Mouse (Mus musculus) kidney, adult 2 months (tissue): Measurements from ENCODE around the gene Chpt1.

Experiments
- CTCF ChIP-seq: fragments of 200-500 bp; conservative IDR thresholded peaks from 2 replicates; pipeline ENCODE4 v1.5.1; 2011; ENCODE audit warnings: low read depth, mild to moderate bottlenecking, control low read depth, low read length, moderate library complexity, mixed read lengths; ENCODE audit not compliant: insufficient read depth, insufficient read length
- POLR2A ChIP-seq: fragments of 200-500 bp; IDR thresholded peaks from one replicate; pipeline ENCODE4 v1.6.1; 2011; ENCODE audit warnings: low read depth, low read length, control low read depth

DNA sequence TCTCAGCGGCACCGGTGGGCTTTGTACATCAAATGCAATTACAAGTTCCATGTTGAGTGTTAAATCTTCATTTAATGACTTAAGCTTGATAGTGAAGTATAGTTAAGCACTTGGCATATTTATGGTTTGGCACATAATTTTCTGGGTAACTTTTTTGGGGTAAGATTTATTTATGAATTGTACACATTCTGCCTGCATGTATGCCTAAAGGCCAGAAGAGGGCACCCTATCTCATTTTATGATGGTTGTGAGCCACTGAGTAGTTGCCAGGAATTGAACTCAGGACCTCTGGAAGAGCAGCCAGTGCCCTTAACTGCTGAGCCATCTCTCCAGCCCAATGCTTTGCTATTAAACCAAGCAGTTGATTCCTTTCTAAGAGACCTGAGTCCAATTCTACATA is 48.9 kb upstream of the Chpt1 start:
- TF ChIP-seq CTCF: 0 out of 2 replicates have a peak, but pooled peaks have one; percentile 4
- no peak for TF ChIP-seq POLR2A
